Mouse (Mus musculus): ENCODE data around the gene Mlycd.

- TF ChIP-seq POLR2A (IDR thresholded peaks at IDR 0.05; ENCODE audit: low read depth, low read length) (peak; percentile 99), CTCF (conservative IDR thresholded peaks at IDR 0.05; ENCODE audit: insufficient read depth, insufficient read length, low read depth, low read length) (no peak)
Measured at GRCm38 (mm10) chr8:119436933-119437332, 42.3 kb downstream of the Mlycd start.

All from kidney, adult 2 months (tissue).